Mouse (Mus musculus) CH12.LX (cell line): Measurements from ENCODE around the gene Lgr4. TPM values are rescaled to one million over a fixed set of nuclear protein-coding genes. Genes with fewer than 3 reads are reported as not detected.

Experiments
- DNase-seq: peaks from one replicate; pipeline ENCODE4 v3.0.0-alpha.2; 2013; ENCODE audit errors: extremely low read depth
- H3K27ac ChIP-seq: 2 replicates; pipeline ENCODE4 v1.5.1; 2012; ENCODE audit warnings: low read depth, mild to moderate bottlenecking, control low read depth, moderate library complexity; ENCODE audit not compliant: insufficient read depth
- H3K27me3 ChIP-seq: replicated peaks from 2 replicates; pipeline ENCODE3; 2012; ENCODE audit warnings: inconsistent platforms
- H3K36me3 ChIP-seq, 2 experiments: replicated peaks in 1 of 2; 2 replicates each; pipeline versions ENCODE3 to v1.6.1; 2012; ENCODE audit warnings: inconsistent platforms in 1 of 2, low read length in 1 of 2, mild to moderate bottlenecking in 1 of 2, mixed read lengths in 1 of 2, moderate library complexity in 1 of 2; ENCODE audit not compliant: control insufficient read depth in 1 of 2, insufficient read depth in 1 of 2
- H3K4me1 ChIP-seq, 2 experiments: 2 replicates each; pipeline ENCODE4 v1.6.1; 2012; ENCODE audit warnings: inconsistent platforms in 1 of 2, moderate library complexity in 1 of 2; ENCODE audit not compliant: insufficient read depth in 2 of 2, control insufficient read depth in 1 of 2
- H3K4me2 ChIP-seq: 2 replicates; pipeline ENCODE4 v1.6.1; 2012; ENCODE audit warnings: low read depth, mild to moderate bottlenecking, control low read depth; ENCODE audit not compliant: poor library complexity, insufficient read depth, severe bottlenecking
- H3K4me3 ChIP-seq, 3 experiments: fragments of 150-350 bp in 1 of 3; sonication (generic) in 1 of 3; replicated peaks in 1 of 3; 2 replicates each; pipeline versions ENCODE3 to v1.5.1; 2011 to 2012; ENCODE audit warnings: low read depth in 2 of 3, low read length in 2 of 3, mild to moderate bottlenecking in 2 of 3, moderate library complexity in 2 of 3, control low read depth in 1 of 3, improper control_type of control experiment in 1 of 3, inconsistent platforms in 1 of 3, mixed read lengths in 1 of 3; ENCODE audit not compliant: poor library complexity in 1 of 3
- H3K79me2 ChIP-seq: replicated peaks from 2 replicates; pipeline ENCODE4 v1.6.1; 2012; ENCODE audit warnings: mild to moderate bottlenecking, moderate library complexity; ENCODE audit not compliant: control insufficient read depth, poor library complexity, insufficient read depth, severe bottlenecking; ENCODE audit errors: extremely low read depth
- H3K9ac ChIP-seq: 2 replicates; pipeline ENCODE4 v1.6.1; 2012; ENCODE audit warnings: low read depth, mild to moderate bottlenecking, control low read depth, moderate library complexity; ENCODE audit not compliant: insufficient read depth
- H3K9me3 ChIP-seq: replicated peaks from 2 replicates; pipeline ENCODE3; 2012; ENCODE audit warnings: low read length, inconsistent platforms, mixed read lengths
- CHD2 ChIP-seq: IDR thresholded peaks from 2 replicates; pipeline ENCODE4 v1.6.1; 2011; ENCODE audit warnings: low read length, improper control_type of control experiment
- EP300 ChIP-seq: IDR thresholded peaks from 2 replicates; pipeline ENCODE4 v1.6.1; 2011; ENCODE audit warnings: low read length, improper control_type of control experiment
- ETS1 ChIP-seq: conservative IDR thresholded peaks from 2 replicates; pipeline ENCODE4 v1.6.1; 2012; ENCODE audit warnings: low read depth, mild to moderate bottlenecking, inconsistent platforms, low read length, improper control_type of control experiment, moderate library complexity
- HCFC1 ChIP-seq: IDR thresholded peaks from 2 replicates; pipeline ENCODE4 v1.6.1; 2012; ENCODE audit warnings: low read depth, mild to moderate bottlenecking, inconsistent platforms, low read length, improper control_type of control experiment
- JUND ChIP-seq: conservative IDR thresholded peaks from 2 replicates; pipeline ENCODE4 v1.6.1; 2011; ENCODE audit warnings: low read depth, low read length, improper control_type of control experiment
- MAFK ChIP-seq: IDR thresholded peaks from 2 replicates; pipeline ENCODE4 v1.6.1; 2011; ENCODE audit warnings: low read length, improper control_type of control experiment; ENCODE audit not compliant: insufficient replicate concordance
- MAZ ChIP-seq: IDR thresholded peaks from 2 replicates; pipeline ENCODE4 v1.6.1; 2012; ENCODE audit warnings: low read depth, mild to moderate bottlenecking, inconsistent platforms, low read length, improper control_type of control experiment, moderate library complexity
- MEF2A ChIP-seq: IDR thresholded peaks from 2 replicates; pipeline ENCODE4 v1.6.1; 2014; ENCODE audit warnings: low read depth, mild to moderate bottlenecking, inconsistent platforms, low read length, improper control_type of control experiment, borderline replicate concordance
- MXI1 ChIP-seq: IDR thresholded peaks from 2 replicates; pipeline ENCODE4 v1.6.1; 2011; ENCODE audit warnings: mild to moderate bottlenecking, low read depth, low read length, improper control_type of control experiment
- MYC ChIP-seq: IDR thresholded peaks from 2 replicates; pipeline ENCODE4 v1.6.1; 2011; ENCODE audit warnings: low read depth, mild to moderate bottlenecking, improper control_type of control experiment, low read length
- NELFE ChIP-seq: IDR thresholded peaks from 2 replicates; pipeline ENCODE4 v1.6.1; 2011; ENCODE audit warnings: low read depth, low read length, improper control_type of control experiment
- NRF1 ChIP-seq: IDR thresholded peaks from 2 replicates; pipeline ENCODE4 v1.6.1; 2014; ENCODE audit warnings: low read depth, mild to moderate bottlenecking, inconsistent platforms, low read length, improper control_type of control experiment, moderate library complexity
- PAX5 ChIP-seq: IDR thresholded peaks from 2 replicates; pipeline ENCODE4 v1.6.1; 2012; ENCODE audit warnings: low read length, inconsistent platforms, mixed read lengths
- POLR2A ChIP-seq: IDR thresholded peaks from 2 replicates; pipeline ENCODE4 v1.6.1; 2011; ENCODE audit warnings: low read depth, mild to moderate bottlenecking, improper control_type of control experiment, low read length
- TBP ChIP-seq: conservative IDR thresholded peaks from 2 replicates; pipeline ENCODE4 v1.6.1; 2011; ENCODE audit warnings: low read depth, low read length, improper control_type of control experiment
- ZC3H11A ChIP-seq: IDR thresholded peaks from 2 replicates; pipeline ENCODE4 v1.6.1; 2012; ENCODE audit warnings: low read depth, mild to moderate bottlenecking, inconsistent platforms, low read length, improper control_type of control experiment
- ZMIZ1 ChIP-seq: IDR thresholded peaks from 2 replicates; pipeline ENCODE4 v1.6.1; 2012; ENCODE audit warnings: low read depth, mild to moderate bottlenecking, inconsistent platforms, low read length, improper control_type of control experiment
- dilution Hi-C: fragments of 300-500 bp; cut with MboI; formaldehyde crosslinking; loops from 2 replicates; pipeline ENCODE4 v1.14.3; 2020; ENCODE audit warnings: low sequenced_read_pairs; ENCODE audit not compliant: extremely low pct_unique_long_range_greater_than_20kb, extremely low pct_ligation_motif_present
- in situ Hi-C: fragments of 300-500 bp; cut with MboI; formaldehyde crosslinking; loops from 3 replicates; pipeline ENCODE4 v1.14.3; 2019; ENCODE audit warnings: low sequenced_read_pairs, low pct_ligation_motif_present, low pct_unique_long_range_greater_than_20kb, mixed read lengths
- polyA plus RNA-seq: library from polyadenylated mRNA; unstranded; fragments of >175 nt; gene quantifications from 2 replicates; pipeline ENCODE4 v1.2.1, GENCODE M21; 2012; ENCODE audit warnings: low read depth; ENCODE audit not compliant: insufficient read length
- total RNA-seq, 2 experiments: library from RNA; depleted of rRNA; stranded (reverse); fragments of 300-350 nt in 1 of 2; fragments of >200 nt in 1 of 2; gene quantifications; 2 replicates each; pipeline ENCODE4 v1.2.3; 2012 to 2014

Gene Lgr4
- total and polyA plus RNA-seq, 3 experiments: 6.1 to 11.4 (median 6.9) TPM

DNA sequence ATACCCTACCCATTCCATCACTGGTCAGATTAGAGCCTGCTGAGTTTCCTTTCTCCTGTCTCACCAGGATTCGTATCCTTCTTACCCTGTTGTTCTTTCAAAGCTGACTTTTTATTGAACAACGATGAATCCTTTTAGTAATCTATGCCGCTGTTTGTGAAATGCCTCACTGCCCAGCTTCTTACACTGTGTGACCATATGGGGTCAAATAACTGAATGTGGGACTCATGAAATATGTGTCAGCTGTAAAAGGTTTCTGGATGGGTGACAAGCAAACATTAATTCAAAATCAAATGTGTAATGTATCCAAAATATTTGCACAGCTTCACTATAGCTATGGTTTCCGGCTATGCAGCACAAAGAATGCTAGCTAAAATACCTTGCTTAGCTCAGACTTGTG is 28.1 kb downstream of the Lgr4 start:
- dilution Hi-C loops: no loop called here

DNA sequence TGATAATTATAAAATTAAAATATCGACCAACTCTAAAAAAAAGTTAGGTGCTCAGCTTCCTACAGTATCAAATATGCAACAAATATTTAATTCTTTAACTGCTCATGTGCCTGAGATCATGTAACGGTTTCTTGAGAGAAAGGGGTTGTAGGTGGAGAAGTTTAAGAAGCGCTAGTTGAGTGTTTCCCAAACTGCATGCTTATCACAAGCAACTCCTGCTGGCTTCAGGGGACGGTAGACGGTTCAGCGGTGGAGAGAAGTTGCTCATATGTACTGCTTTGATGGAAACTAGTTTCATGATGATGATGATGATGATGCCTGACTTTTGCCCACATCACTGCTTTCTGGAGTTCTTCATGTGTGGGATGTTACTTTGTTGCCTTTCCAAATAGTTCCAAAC is 29.0 kb downstream of the Lgr4 start:
- TF ChIP-seq ZC3H11A (no peak), MEF2A (no peak), NRF1 (no peak)
- Histone ChIP-seq H3K4me3 (no peak overlapping the region), H3K9ac (no peak overlapping the region), H3K4me1 (peaks cover 0 to 15% of the 10 kb centered on the region in 2 experiments; a peak in 2 of 4 replicates), H3K36me3 (peaks cover 0 to 2% of the 10 kb centered on the region in 2 experiments), H3K9me3 (no peaks in the 10 kb centered on the region), H3K27ac (no peak overlapping the region), H3K79me2 (no peaks in the 10 kb centered on the region), H3K4me2 (no peak overlapping the region), H3K27me3 (no peaks in the 10 kb centered on the region)
- in situ Hi-C loops (no loop called here), dilution Hi-C loops (no loop called here)
- no peak for DNase-seq

More for the DNA sequence above, 28.1 kb downstream of the Lgr4 start:
- Histone ChIP-seq H3K27me3 (no peaks in the 10 kb centered on the region), H3K27ac (no peak overlapping the region), H3K4me1 (peaks cover 0 to 6% of the 10 kb centered on the region in 2 experiments; a peak in 2 of 4 replicates), H3K36me3 (peaks cover 0 to 2% of the 10 kb centered on the region in 2 experiments), H3K4me3 (no peak overlapping the region)
- no peak for DNase-seq
- in situ Hi-C loops: no loop called here
- no peak for TF ChIP-seq JUND
- no peak for TF ChIP-seq MXI1
- TF ChIP-seq ETS1: no peak
- no peak for TF ChIP-seq MYC
- TF ChIP-seq NELFE: no peak
- no peak for TF ChIP-seq TBP
- TF ChIP-seq, all 38 proteins: peak for 0
- Histone ChIP-seq H3K9me3 (no peaks in the 10 kb centered on the region), H3K79me2 (no peaks in the 10 kb centered on the region), H3K4me2 (no peak overlapping the region), H3K9ac (no peak overlapping the region)

DNA sequence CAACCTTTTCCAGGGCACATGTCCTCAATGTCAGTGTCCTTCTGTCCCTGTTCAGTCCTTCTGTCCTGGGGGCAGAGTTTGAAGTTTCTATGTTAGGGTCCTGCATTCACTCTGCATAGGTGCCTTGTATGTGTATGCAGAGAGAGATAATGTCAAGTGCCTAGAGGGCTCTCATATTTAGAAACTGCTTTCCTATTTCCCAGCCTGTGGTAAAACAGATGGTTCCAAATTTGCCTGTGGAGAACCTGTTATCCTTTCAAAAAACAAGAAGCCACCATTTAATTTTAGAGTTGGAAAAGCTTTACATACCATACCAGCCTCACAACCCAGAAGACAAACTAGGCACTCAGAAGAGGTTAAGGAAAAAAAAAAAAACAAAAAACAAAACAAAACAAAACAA is 32.1 kb downstream of the Lgr4 start:
- Histone ChIP-seq H3K36me3 (peaks cover 0 to 2% of the 10 kb centered on the region in 2 experiments), H3K4me2 (no peak overlapping the region), H3K4me1 (peaks cover 6 to 42% of the 10 kb centered on the region in 2 experiments; a peak in 3 of 4 replicates), H3K27me3 (no peaks in the 10 kb centered on the region), H3K9ac (no peak overlapping the region), H3K4me3 (no peak overlapping the region), H3K9me3 (no peaks in the 10 kb centered on the region), H3K79me2 (no peaks in the 10 kb centered on the region), H3K27ac (no peak overlapping the region)
- dilution Hi-C loops (no loop called here), in situ Hi-C loops (no loop called here)
- TF ChIP-seq MXI1 (no peak), TBP (no peak), ETS1 (no peak), MYC (no peak), NRF1 (no peak), MAZ (no peak), EP300 (no peak), ZMIZ1 (no peak), CHD2 (no peak), HCFC1 (no peak), JUND (no peak), POLR2A (no peak), MAFK (no peak), PAX5 (no peak)
- no peak for DNase-seq
